Mouse (Mus musculus): Measurements from ENCODE around the gene Sdr42e1. TPM values are rescaled to one million over a fixed set of nuclear protein-coding genes. Genes with fewer than 3 reads are reported as not detected.

The Sdr42e1 gene
- polyA plus RNA-seq (2011; ENCODE audit: insufficient read length, low read depth, missing spikeins): 0.80 and 1.0 TPM in 2 replicates

DNA sequence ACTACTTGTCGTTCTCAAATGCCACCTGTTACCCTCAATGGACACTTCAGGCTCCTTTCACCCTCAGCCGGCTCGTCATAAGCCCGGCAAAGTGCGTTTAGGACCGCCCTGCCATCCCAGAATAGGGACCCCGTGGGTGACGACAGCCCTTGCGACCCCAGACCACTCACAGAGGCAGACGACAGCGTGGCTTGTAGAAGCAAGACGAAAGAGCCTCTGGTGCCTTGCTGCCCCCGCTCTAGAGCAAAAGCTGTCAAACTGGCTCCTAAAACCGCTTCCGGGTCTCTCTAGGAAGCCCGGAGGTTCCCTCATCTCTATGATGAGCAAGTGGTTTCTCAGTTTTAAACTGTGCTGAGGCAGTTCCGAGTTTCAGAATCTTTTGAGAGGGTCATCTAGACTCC lies at the start of gene Sdr42e1:
Gene Sdr42e1, minus strand, starts transcription at position 260 of the 401 bp plus-strand sequence.
- no peak within 1 kb of the TSS for H3K27ac ChIP-seq (ENCODE audit: insufficient read depth, low read length)
- no peaks in the 10 kb centered on the region for H3K4me1 ChIP-seq (ENCODE audit: control insufficient read depth, insufficient read depth, low read length)
- TF ChIP-seq POLR2A (IDR thresholded peaks at IDR 0.05; ENCODE audit: low read depth, low read length) (no peak), CTCF (IDR thresholded peaks at IDR 0.05; ENCODE audit: borderline replicate concordance, insufficient read depth, low read length) (no peak)
- peak within 1 kb of the TSS; percentile 49 for H3K4me3 ChIP-seq (ENCODE audit: insufficient read depth, low read length)

DNA sequence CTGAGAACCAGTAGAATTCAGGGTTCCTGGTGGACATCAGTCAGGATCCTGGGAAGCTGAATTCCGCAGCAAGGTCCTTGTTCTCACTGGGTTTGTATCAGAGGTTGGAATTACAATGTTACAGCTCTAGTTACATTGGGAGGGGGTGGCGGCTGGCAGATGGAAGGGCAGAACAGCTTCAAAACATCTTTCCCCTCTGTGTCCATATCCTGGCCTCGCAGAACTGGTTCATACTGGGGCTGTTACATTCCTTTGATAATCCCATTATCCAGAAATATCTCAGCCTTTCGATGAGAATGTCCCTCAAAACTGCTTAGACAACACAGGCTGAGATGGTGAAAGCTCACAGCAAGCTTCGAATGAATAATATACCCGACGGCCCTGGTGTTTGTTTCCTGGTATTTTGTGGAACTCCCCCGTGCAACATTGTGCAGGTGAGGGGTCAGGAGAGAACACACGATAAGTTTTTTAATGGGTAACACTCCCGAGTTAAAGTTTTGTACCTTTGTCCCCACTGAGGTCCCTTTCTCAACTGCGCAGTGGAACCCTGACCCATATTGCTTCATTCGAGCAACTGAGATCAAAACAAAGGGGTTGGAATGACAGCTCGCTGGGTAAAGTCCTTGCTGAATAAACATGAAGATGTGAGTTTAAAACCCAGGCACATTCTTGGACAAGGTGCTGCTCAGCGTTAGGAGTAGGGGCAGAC lies 44.8 kb upstream of the Sdr42e1 start:
- H3K27ac ChIP-seq (ENCODE audit: insufficient read depth, low read length): no peak overlapping the region
- no peak for TF ChIP-seq CTCF (IDR thresholded peaks at IDR 0.05; ENCODE audit: borderline replicate concordance, insufficient read depth, low read length)

DNA sequence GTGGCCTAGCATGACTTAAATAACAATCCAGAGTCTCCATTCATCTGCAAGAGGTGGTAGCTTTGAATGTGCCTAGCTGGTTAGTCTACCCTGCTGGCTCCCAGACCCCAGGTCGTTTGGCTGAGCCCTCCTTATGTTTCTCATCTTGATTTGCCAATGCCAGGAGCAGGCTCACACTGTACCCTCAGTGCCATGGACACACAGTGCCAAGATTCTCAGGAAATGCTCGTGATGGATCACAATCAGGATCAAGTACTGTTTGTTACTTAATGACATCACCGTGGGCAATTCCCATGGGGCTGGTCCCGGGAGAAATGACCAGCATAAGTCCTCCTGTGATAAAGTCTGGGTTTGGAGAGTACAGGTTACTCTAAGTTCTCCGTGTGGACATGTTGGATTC lies 42.4 kb upstream of the Sdr42e1 start:
- no peak for TF ChIP-seq CTCF (IDR thresholded peaks at IDR 0.05; ENCODE audit: borderline replicate concordance, insufficient read depth, low read length)
- no peak for TF ChIP-seq POLR2A (IDR thresholded peaks at IDR 0.05; ENCODE audit: low read depth, low read length)

More for the DNA sequence above, 44.8 kb upstream of the Sdr42e1 start:
- H3K4me3 ChIP-seq (ENCODE audit: insufficient read depth, low read length): no peak overlapping the region
- no peaks in the 10 kb centered on the region for H3K4me1 ChIP-seq (ENCODE audit: control insufficient read depth, insufficient read depth, low read length)

DNA sequence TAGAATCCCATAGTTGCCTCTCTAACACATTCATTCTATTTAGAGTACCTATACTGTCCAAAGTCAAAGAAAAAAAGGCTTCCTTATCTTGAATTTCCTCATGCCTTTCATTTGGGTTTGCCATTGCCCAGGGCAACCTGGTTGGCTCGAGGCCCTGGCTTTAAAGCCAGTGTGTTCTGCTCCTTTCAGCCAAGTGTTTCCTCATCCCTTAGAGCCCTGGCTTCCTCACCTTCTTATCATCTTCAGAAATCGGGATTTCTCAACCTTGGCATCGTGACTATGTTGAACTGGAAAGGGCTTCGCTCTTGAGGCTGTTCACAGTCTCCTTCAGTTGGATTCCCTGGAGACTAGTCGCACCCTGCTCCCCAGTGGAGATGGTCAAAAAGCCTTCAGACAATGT lies 41.1 kb upstream of the Sdr42e1 start:
- no peaks in the 10 kb centered on the region for H3K4me1 ChIP-seq (ENCODE audit: control insufficient read depth, insufficient read depth, low read length)
- H3K4me3 ChIP-seq (ENCODE audit: insufficient read depth, low read length): no peak overlapping the region
- H3K27ac ChIP-seq (ENCODE audit: insufficient read depth, low read length): no peak overlapping the region
- TF ChIP-seq CTCF (IDR thresholded peaks at IDR 0.05; ENCODE audit: borderline replicate concordance, insufficient read depth, low read length): no peak
- no peak for TF ChIP-seq POLR2A (IDR thresholded peaks at IDR 0.05; ENCODE audit: low read depth, low read length)

More for the DNA sequence above, 42.4 kb upstream of the Sdr42e1 start:
- H3K27ac ChIP-seq (ENCODE audit: insufficient read depth, low read length): no peak overlapping the region
- H3K4me3 ChIP-seq (ENCODE audit: insufficient read depth, low read length): no peak overlapping the region
- H3K4me1 ChIP-seq (ENCODE audit: control insufficient read depth, insufficient read depth, low read length): no peaks in the 10 kb centered on the region

DNA sequence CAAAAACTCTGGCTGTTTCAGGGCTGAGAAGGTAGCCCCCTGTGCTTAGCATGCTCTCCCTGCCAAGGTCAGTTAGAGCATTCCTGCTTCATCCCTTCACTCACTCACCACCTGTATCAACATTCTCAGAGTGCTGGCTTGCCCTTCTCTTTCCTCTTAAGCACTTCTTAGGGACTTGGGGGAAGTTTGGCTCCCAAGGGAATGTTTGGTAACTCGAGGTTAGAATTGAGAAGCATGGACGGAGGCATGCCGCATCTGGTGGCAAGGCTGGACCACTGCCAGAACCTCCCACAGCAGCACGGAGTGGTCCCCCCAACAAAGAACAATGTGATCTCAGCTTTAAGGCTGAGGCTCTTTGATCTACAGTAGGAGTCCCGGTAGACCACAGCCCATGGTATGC lies 38.7 kb upstream of the Sdr42e1 start:
- Histone ChIP-seq H3K4me3 (ENCODE audit: insufficient read depth, low read length) (no peak overlapping the region), H3K27ac (ENCODE audit: insufficient read depth, low read length) (no peak overlapping the region), H3K4me1 (ENCODE audit: control insufficient read depth, insufficient read depth, low read length) (no peaks in the 10 kb centered on the region)
- TF ChIP-seq CTCF (IDR thresholded peaks at IDR 0.05; ENCODE audit: borderline replicate concordance, insufficient read depth, low read length) (no peak), POLR2A (IDR thresholded peaks at IDR 0.05; ENCODE audit: low read depth, low read length) (no peak)

DNA sequence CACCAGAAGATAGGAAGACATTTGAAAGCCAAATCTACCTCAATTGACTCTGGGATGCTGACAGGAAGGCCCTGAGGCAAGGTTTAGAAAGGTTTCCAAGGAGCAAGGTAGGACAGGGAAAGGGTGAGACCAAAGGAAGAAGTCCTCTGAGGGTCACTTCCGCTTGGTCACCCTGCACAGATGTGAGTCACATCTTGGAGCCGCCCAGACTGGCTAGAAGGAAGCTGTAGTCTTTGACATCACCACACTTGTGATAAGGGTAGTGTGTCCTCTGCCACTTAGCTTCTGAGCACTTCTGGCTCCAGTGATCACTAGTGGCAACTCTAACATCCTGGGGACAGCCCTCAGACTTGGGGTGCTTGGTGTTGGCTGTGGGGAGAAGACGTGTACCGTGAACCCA lies 32.7 kb upstream of the Sdr42e1 start:
- no peak for TF ChIP-seq CTCF (IDR thresholded peaks at IDR 0.05; ENCODE audit: borderline replicate concordance, insufficient read depth, low read length)
- TF ChIP-seq POLR2A (IDR thresholded peaks at IDR 0.05; ENCODE audit: low read depth, low read length): no peak
- no peak overlapping the region for H3K4me3 ChIP-seq (ENCODE audit: insufficient read depth, low read length)
- no peak overlapping the region for H3K27ac ChIP-seq (ENCODE audit: insufficient read depth, low read length)
- H3K4me1 ChIP-seq (ENCODE audit: control insufficient read depth, insufficient read depth, low read length): no peaks in the 10 kb centered on the region

DNA sequence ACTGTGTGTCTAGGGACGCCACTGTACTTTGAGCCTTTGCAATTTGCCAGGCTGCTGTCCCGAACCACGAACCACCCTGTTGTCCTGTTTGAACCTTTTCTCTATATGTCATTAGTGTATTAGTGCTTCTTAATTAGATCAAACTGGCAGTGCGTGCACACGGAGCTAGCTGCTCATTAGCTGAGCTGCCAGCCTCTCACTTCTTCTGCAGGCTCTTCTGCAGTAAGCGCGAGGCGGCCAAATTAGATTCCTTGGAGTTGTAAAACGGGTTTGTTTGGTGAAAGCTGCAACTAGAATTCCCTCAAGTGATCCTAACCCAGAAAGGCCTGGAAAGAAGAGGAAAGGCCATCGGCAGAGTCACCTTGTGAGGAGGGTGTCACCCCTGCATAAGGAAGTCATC lies 29.2 kb upstream of the Sdr42e1 start:
- no peak overlapping the region for H3K4me3 ChIP-seq (ENCODE audit: insufficient read depth, low read length)
- TF ChIP-seq POLR2A (IDR thresholded peaks at IDR 0.05; ENCODE audit: low read depth, low read length) (no peak), CTCF (IDR thresholded peaks at IDR 0.05; ENCODE audit: borderline replicate concordance, insufficient read depth, low read length) (no peak)
- H3K4me1 ChIP-seq (ENCODE audit: control insufficient read depth, insufficient read depth, low read length): no peaks in the 10 kb centered on the region
- H3K27ac ChIP-seq (ENCODE audit: insufficient read depth, low read length): no peak overlapping the region

DNA sequence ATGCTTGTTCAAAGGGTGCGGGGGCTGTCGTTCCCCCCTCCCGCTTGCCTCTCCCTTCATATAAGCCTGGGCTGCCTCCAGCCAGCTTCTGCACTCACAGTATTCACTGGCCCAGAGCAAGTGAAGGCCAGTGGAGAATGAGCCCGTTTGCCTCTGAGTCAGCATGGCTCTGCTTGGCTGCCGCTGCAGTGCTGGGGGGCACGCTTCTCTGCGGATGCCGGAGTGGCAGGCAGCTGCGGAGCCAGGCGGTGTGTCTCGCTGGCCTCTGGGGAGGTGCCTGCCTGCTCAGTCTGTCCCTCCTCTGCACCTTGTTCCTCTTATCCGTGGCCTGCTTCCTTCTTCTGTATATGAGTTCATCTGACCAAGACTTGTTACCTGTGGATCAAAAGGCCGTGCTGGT lies 28.4 kb upstream of the Sdr42e1 start, which contains the start of gene Hsd17b2:
Gene Hsd17b2, plus strand, starts transcription at position 46 of the 400 bp plus-strand sequence.
- Histone ChIP-seq H3K4me1 (ENCODE audit: control insufficient read depth, insufficient read depth, low read length) (no peaks in the 10 kb centered on the region), H3K27ac (ENCODE audit: insufficient read depth, low read length) (no peak within 1 kb of the TSS), H3K4me3 (ENCODE audit: insufficient read depth, low read length) (no peak within 1 kb of the TSS)
- no peak for TF ChIP-seq CTCF (IDR thresholded peaks at IDR 0.05; ENCODE audit: borderline replicate concordance, insufficient read depth, low read length)
- TF ChIP-seq POLR2A (IDR thresholded peaks at IDR 0.05; ENCODE audit: low read depth, low read length): no peak

DNA sequence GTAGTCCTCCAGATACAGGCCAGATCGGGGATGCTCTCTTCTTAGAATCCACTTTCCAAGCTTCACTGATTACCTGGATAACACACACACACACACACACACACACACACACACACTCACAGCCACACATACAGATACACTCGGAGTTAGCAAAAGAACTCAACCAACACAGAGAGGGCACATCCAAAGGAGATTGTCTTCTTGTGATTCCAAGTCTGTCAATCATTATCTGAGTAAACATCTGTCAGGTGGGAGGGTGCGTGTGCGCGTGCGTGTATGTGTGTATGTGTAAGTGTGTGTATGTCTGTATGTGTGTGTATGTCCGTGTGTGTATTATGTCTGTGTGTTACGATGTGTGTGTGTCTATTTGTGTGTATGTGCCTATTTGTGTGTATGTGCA lies 27.8 kb upstream of the Sdr42e1 start:
- no peak for TF ChIP-seq POLR2A (IDR thresholded peaks at IDR 0.05; ENCODE audit: low read depth, low read length)
- no peak for TF ChIP-seq CTCF (IDR thresholded peaks at IDR 0.05; ENCODE audit: borderline replicate concordance, insufficient read depth, low read length)
- no peak overlapping the region for H3K4me3 ChIP-seq (ENCODE audit: insufficient read depth, low read length)
- no peaks in the 10 kb centered on the region for H3K4me1 ChIP-seq (ENCODE audit: control insufficient read depth, insufficient read depth, low read length)
- H3K27ac ChIP-seq (ENCODE audit: insufficient read depth, low read length): no peak overlapping the region

DNA sequence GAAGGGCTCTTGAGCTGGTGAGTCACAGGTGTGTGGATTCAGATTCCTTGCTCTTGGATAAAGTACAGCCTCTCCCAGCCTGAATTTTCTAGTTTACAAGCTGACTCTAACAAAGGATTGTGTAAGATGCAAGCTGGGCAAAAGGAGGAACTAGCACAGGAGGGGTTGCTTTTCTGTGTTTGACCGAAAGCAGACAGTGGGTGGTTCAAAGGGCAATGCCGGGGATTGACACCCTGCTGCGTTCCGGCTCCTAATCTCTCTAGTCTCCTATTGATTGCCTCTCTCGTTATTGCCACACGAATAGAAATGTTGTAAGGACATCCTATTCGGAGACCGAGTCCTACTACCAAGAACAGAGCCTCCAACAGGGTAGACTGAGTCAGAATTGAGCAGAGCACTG lies 27.2 kb upstream of the Sdr42e1 start:
- Histone ChIP-seq H3K27ac (ENCODE audit: insufficient read depth, low read length) (no peak overlapping the region), H3K4me1 (ENCODE audit: control insufficient read depth, insufficient read depth, low read length) (no peaks in the 10 kb centered on the region), H3K4me3 (ENCODE audit: insufficient read depth, low read length) (no peak overlapping the region)
- no peak for TF ChIP-seq POLR2A (IDR thresholded peaks at IDR 0.05; ENCODE audit: low read depth, low read length)
- no peak for TF ChIP-seq CTCF (IDR thresholded peaks at IDR 0.05; ENCODE audit: borderline replicate concordance, insufficient read depth, low read length)

All from embryonic fibroblast, embryonic 13.5 days (primary cell).